Mouse (Mus musculus) embryonic facial prominence, embryonic 11.5 days (tissue): ENCODE results near the gene Camk1g. TPM values are rescaled to one million over a fixed set of nuclear protein-coding genes. Genes with fewer than 3 reads are reported as not detected.

ENCODE experiments used
- ATAC-seq: fragments of 200-750 bp; cut with Nextera tagmentation; replicated peaks from 2 replicates; pipeline ENCODE4 v1.8.0; 2017; ENCODE audit warnings: low read depth; ENCODE audit not compliant: insufficient number of reproducible peaks, low FRiP score, low TSS enrichment
- DNase-seq: peaks from one replicate; pipeline ENCODE4 v3.0.0-alpha.2; 2015; ENCODE audit warnings: low spot score
- H3K27ac ChIP-seq: fragments of 300-500 bp; sonication (generic); replicated peaks from 2 replicates; pipeline ENCODE4 v1.5.1; 2014; ENCODE audit warnings: mild to moderate bottlenecking, low read depth, low read length, control low read depth
- H3K27me3 ChIP-seq: fragments of 300-500 bp; sonication (generic); 2 replicates; pipeline ENCODE4 v1.6.1; 2014; ENCODE audit warnings: mild to moderate bottlenecking, low read length, moderate library complexity, mixed read lengths; ENCODE audit not compliant: control insufficient read depth, insufficient read depth
- H3K36me3 ChIP-seq: fragments of 300-500 bp; sonication (generic); replicated peaks from 2 replicates; pipeline ENCODE4 v1.6.1; 2014; ENCODE audit warnings: low read depth, mild to moderate bottlenecking, low read length, moderate library complexity, mixed read lengths; ENCODE audit not compliant: control insufficient read depth, insufficient read depth
- H3K4me1 ChIP-seq: fragments of 300-500 bp; sonication (generic); 2 replicates; pipeline ENCODE4 v1.6.1; 2014; ENCODE audit warnings: low read length, mixed read lengths; ENCODE audit not compliant: control insufficient read depth, insufficient read depth
- H3K4me2 ChIP-seq: fragments of 300-500 bp; sonication (generic); 2 replicates; pipeline ENCODE4 v1.6.1; 2014; ENCODE audit warnings: low read depth, mild to moderate bottlenecking, control low read depth, low read length, moderate library complexity
- H3K4me3 ChIP-seq: fragments of 300-500 bp; sonication (generic); 2 replicates; pipeline ENCODE4 v1.5.1; 2014; ENCODE audit warnings: low read depth, low read length, control low read depth
- H3K9ac ChIP-seq: fragments of 300-500 bp; sonication (generic); replicated peaks from 2 replicates; pipeline ENCODE4 v1.6.1; 2014; ENCODE audit warnings: mild to moderate bottlenecking, control low read depth, low read length
- H3K9me3 ChIP-seq: fragments of 300-500 bp; sonication (generic); replicated peaks from 2 replicates; pipeline ENCODE4 v1.6.1; 2016; ENCODE audit warnings: mild to moderate bottlenecking, low read length, inconsistent platforms, mixed read lengths; ENCODE audit not compliant: control insufficient read depth
- WGBS: fragments of 180-500 bp; shearing (Covaris S2); extraction: QIAGEN DNeasy Blood & Tissue Kit; methylation state at CpG from one replicate; pipeline ENCODE4 v1.1.7; 2014; 5-methylcytosine and 5-hydroxymethylcytosine counted together
- polyA plus RNA-seq: library from polyadenylated mRNA; unstranded; fragments of >200 nt; fragmentation: Nextera tagmentation; extraction: Ambion mirVana; gene quantifications from 2 replicates; pipeline ENCODE4 v1.2.1, GENCODE M21; 2014

The Camk1g gene
- polyA plus RNA-seq, 1 experiment from 2014 or later: 21.9 TPM

- DNase-seq (peak; percentile 61), ATAC-seq (peak; percentile 83)
- H3K27me3 ChIP-seq: no peaks in the 10 kb centered on the region
- H3K27ac ChIP-seq: no peak overlapping the region
- 41% methylated on average over 10 of the region's 10 CpGs for WGBS
- H3K36me3 ChIP-seq: no peaks in the 10 kb centered on the region
- H3K9ac ChIP-seq: no peak overlapping the region
- no peaks in the 10 kb centered on the region; the same call in 1 of the 2 replicates for H3K4me1 ChIP-seq
- H3K9me3 ChIP-seq: no peaks in the 10 kb centered on the region
- no peak overlapping the region for H3K4me3 ChIP-seq
- H3K4me2 ChIP-seq: no peak overlapping the region
These were observed 39.9 kb downstream of the Camk1g start for GRCm38 (mm10) chr1:193330172-193330571.

- Histone ChIP-seq H3K4me2 (no peak overlapping the region), H3K9ac (no peak overlapping the region), H3K27me3 (no peaks in the 10 kb centered on the region), H3K4me1 (no peaks in the 10 kb centered on the region; the same call in 1 of the 2 replicates), H3K9me3 (no peaks in the 10 kb centered on the region), H3K27ac (no peak overlapping the region), H3K4me3 (no peak overlapping the region), H3K36me3 (no peaks in the 10 kb centered on the region)
- WGBS: 79% methylated on average over 9 of the region's 9 CpGs
- no peak for ATAC-seq
- DNase-seq: no peak
These were observed 40.5 kb downstream of the Camk1g start for GRCm38 (mm10) chr1:193329557-193329956.

GRCm38 (mm10) chr1:193327686-193328085 is 42.4 kb downstream of the Camk1g start:
- WGBS: 71% methylated on average over 5 of the region's 5 CpGs

GRCm38 (mm10) chr1:193327216-193327615 is 42.9 kb downstream of the Camk1g start:
- ATAC-seq (no peak), DNase-seq (no peak)
- no peaks in the 10 kb centered on the region for H3K36me3 ChIP-seq
- no peak overlapping the region for H3K4me3 ChIP-seq
- H3K4me2 ChIP-seq: no peak overlapping the region
- WGBS: 88% methylated on average over 1 of the region's 1 CpGs
- no peaks in the 10 kb centered on the region for H3K27me3 ChIP-seq
- no peak overlapping the region for H3K27ac ChIP-seq
- no peak overlapping the region for H3K9ac ChIP-seq
- no peaks in the 10 kb centered on the region for H3K9me3 ChIP-seq
- no peaks in the 10 kb centered on the region; the same call in 1 of the 2 replicates for H3K4me1 ChIP-seq

More at GRCm38 (mm10) chr1:193327686-193328085, 42.4 kb downstream of the Camk1g start:
- H3K36me3 ChIP-seq: no peaks in the 10 kb centered on the region
- no peak for ATAC-seq
- H3K4me1 ChIP-seq: no peaks in the 10 kb centered on the region; the same call in 1 of the 2 replicates
- H3K9ac ChIP-seq: no peak overlapping the region
- H3K9me3 ChIP-seq: no peaks in the 10 kb centered on the region
- no peak overlapping the region for H3K27ac ChIP-seq
- no peak overlapping the region for H3K4me3 ChIP-seq
- no peaks in the 10 kb centered on the region for H3K27me3 ChIP-seq
- no peak overlapping the region for H3K4me2 ChIP-seq
- DNase-seq: no peak

- no peak for DNase-seq
- H3K4me2 ChIP-seq: no peak overlapping the region
- H3K36me3 ChIP-seq: no peaks in the 10 kb centered on the region
- no peak overlapping the region for H3K9ac ChIP-seq
- no peaks in the 10 kb centered on the region for H3K27me3 ChIP-seq
- no peaks in the 10 kb centered on the region for H3K9me3 ChIP-seq
- no peak overlapping the region for H3K27ac ChIP-seq
- no peak for ATAC-seq
- no peak overlapping the region for H3K4me3 ChIP-seq
- H3K4me1 ChIP-seq: no peaks in the 10 kb centered on the region; the same call in 1 of the 2 replicates
- WGBS: 73% methylated on average over 7 of the region's 7 CpGs
These were observed 43.5 kb downstream of the Camk1g start for GRCm38 (mm10) chr1:193326456-193327145.

GRCm38 (mm10) chr1:193325891-193326290 is 44.2 kb downstream of the Camk1g start:
- Histone ChIP-seq H3K4me2 (no peak overlapping the region), H3K9me3 (no peaks in the 10 kb centered on the region), H3K27ac (no peak overlapping the region), H3K27me3 (no peaks in the 10 kb centered on the region), H3K4me1 (no peaks in the 10 kb centered on the region; the same call in 1 of the 2 replicates), H3K9ac (no peak overlapping the region), H3K4me3 (no peak overlapping the region), H3K36me3 (no peaks in the 10 kb centered on the region)
- ATAC-seq: no peak
- DNase-seq: no peak
- 86% methylated on average over 6 of the region's 6 CpGs for WGBS

- DNase-seq: peak; percentile 57
- no peak overlapping the region for H3K4me3 ChIP-seq
- no peak overlapping the region for H3K27ac ChIP-seq
- no peaks in the 10 kb centered on the region for H3K9me3 ChIP-seq
- no peak overlapping the region for H3K9ac ChIP-seq
- no peak for ATAC-seq
- H3K36me3 ChIP-seq: no peaks in the 10 kb centered on the region
- H3K4me1 ChIP-seq: no peaks in the 10 kb centered on the region
- H3K4me2 ChIP-seq: no peak overlapping the region
- no peaks in the 10 kb centered on the region for H3K27me3 ChIP-seq
- WGBS: 33% methylated on average over 2 of the region's 2 CpGs
These were observed 45.9 kb downstream of the Camk1g start for GRCm38 (mm10) chr1:193324224-193324623.

GRCm38 (mm10) chr1:193323686-193324085 is 46.4 kb downstream of the Camk1g start:
- Histone ChIP-seq H3K27me3 (no peaks in the 10 kb centered on the region), H3K4me3 (no peak overlapping the region), H3K27ac (no peak overlapping the region), H3K4me1 (no peaks in the 10 kb centered on the region), H3K36me3 (no peaks in the 10 kb centered on the region), H3K9me3 (no peaks in the 10 kb centered on the region), H3K9ac (no peak overlapping the region), H3K4me2 (no peak overlapping the region)
- DNase-seq (no peak), ATAC-seq (0 out of 2 replicates have a peak, but pooled peaks have one; percentile 36)
- 90% methylated on average over 6 of the region's 6 CpGs for WGBS
